Mouse (Mus musculus) kidney, postnatal 0 days (tissue): ENCODE measurements around the gene Cep295. TPM values are rescaled to one million over a fixed set of nuclear protein-coding genes. Genes with fewer than 3 reads are reported as not detected.

Experiments
- ATAC-seq: fragments of 200-750 bp; cut with Nextera tagmentation; replicated peaks from 2 replicates; pipeline ENCODE4 v1.8.0; 2017; ENCODE audit warnings: low read depth, moderate number of reproducible peaks, moderate TSS enrichment, moderate library complexity; ENCODE audit not compliant: low FRiP score
- DNase-seq: peaks from one replicate; pipeline ENCODE4 v3.0.0-alpha.2; 2016; ENCODE audit warnings: low spot score
- H3K27ac ChIP-seq: fragments of 300-500 bp; sonication (generic); 2 replicates; pipeline ENCODE4 v1.5.1; 2014; ENCODE audit warnings: mild to moderate bottlenecking
- H3K27me3 ChIP-seq: fragments of 300-500 bp; sonication (generic); 2 replicates; pipeline ENCODE4 v1.6.1; 2014; ENCODE audit warnings: low read length, mixed read lengths; ENCODE audit not compliant: insufficient read depth
- H3K36me3 ChIP-seq: fragments of 300-500 bp; sonication (generic); 2 replicates; pipeline ENCODE4 v1.6.1; 2014; ENCODE audit warnings: low read length, mixed read lengths; ENCODE audit not compliant: insufficient read depth
- H3K4me1 ChIP-seq: fragments of 300-500 bp; sonication (generic); replicated peaks from 2 replicates; pipeline ENCODE4 v1.6.1; 2014; ENCODE audit warnings: antibody characterized with exemption, low read length, mixed read lengths; ENCODE audit not compliant: insufficient read depth
- H3K4me2 ChIP-seq: fragments of 300-500 bp; sonication (generic); 2 replicates; pipeline ENCODE4 v1.6.1; 2014; ENCODE audit warnings: mild to moderate bottlenecking, low read length, moderate library complexity, mixed read lengths
- H3K4me3 ChIP-seq: fragments of 300-500 bp; sonication (generic); replicated peaks from 2 replicates; pipeline ENCODE4 v1.5.1; 2014; ENCODE audit warnings: low read depth, low read length
- H3K9ac ChIP-seq: fragments of 300-500 bp; sonication (generic); 2 replicates; pipeline ENCODE4 v1.6.1; 2014; ENCODE audit warnings: low read depth, low read length
- H3K9me3 ChIP-seq: fragments of 300-500 bp; sonication (generic); replicated peaks from 2 replicates; pipeline ENCODE4 v1.6.1; 2016; ENCODE audit warnings: low read length, inconsistent platforms, mixed read lengths
- CTCF ChIP-seq: IDR thresholded peaks from 2 replicates; pipeline ENCODE4 v1.5.1; 2016; ENCODE audit warnings: antibody characterized with exemption, low read depth, mild to moderate bottlenecking, moderate library complexity
- WGBS: fragments of 180-500 bp; shearing (Covaris S2); extraction: QIAGEN DNeasy Blood & Tissue Kit; methylation state at CpG from one replicate; pipeline ENCODE4 v1.1.7; 2014; 5-methylcytosine and 5-hydroxymethylcytosine counted together
- polyA plus RNA-seq: library from polyadenylated mRNA; unstranded; fragments of >200 nt; fragmentation: Nextera tagmentation; extraction: Ambion mirVana; gene quantifications from 2 replicates; pipeline ENCODE4 v1.2.1, GENCODE M21; 2015

Cep295 gene
- polyA plus RNA-seq, 1 experiment from 2014 or later, result 7.4 TPM

GRCm38 (mm10) chr9:15287846-15288245 lies 69.7 kb downstream of the Cep295 start:
- Histone ChIP-seq H3K4me3 (no peak overlapping the region), H3K9ac (no peak overlapping the region), H3K4me2 (no peak overlapping the region), H3K4me1 (no peaks in the 10 kb centered on the region), H3K9me3 (no peaks in the 10 kb centered on the region), H3K27me3 (no peaks in the 10 kb centered on the region), H3K36me3 (peaks cover 19% of the 10 kb centered on the region), H3K27ac (no peak overlapping the region)
- DNase-seq (no peak), ATAC-seq (no peak)
- WGBS, result 65% methylated on average over 6 of the region's 6 CpGs
- no peak for TF ChIP-seq CTCF

- no peak overlapping the region for H3K9ac ChIP-seq
- H3K4me2 ChIP-seq, result no peak overlapping the region
- no peak overlapping the region for H3K4me3 ChIP-seq
- TF ChIP-seq CTCF, result peak; percentile 48; the same call in 1 of the 2 replicates
- H3K4me1 ChIP-seq, result no peaks in the 10 kb centered on the region; the same call in 1 of the 2 replicates
- H3K36me3 ChIP-seq, result peaks cover 11% of the 10 kb centered on the region
- H3K27me3 ChIP-seq, result no peaks in the 10 kb centered on the region
- H3K27ac ChIP-seq, result no peak overlapping the region
- no peak for ATAC-seq
- H3K9me3 ChIP-seq, result no peaks in the 10 kb centered on the region
- DNase-seq, result no peak
- WGBS, result 77% methylated on average over 3 of the region's 3 CpGs
These were observed 72.1 kb downstream of the Cep295 start for GRCm38 (mm10) chr9:15285443-15285842.

- no peak for TF ChIP-seq CTCF
- H3K4me1 ChIP-seq, result no peaks in the 10 kb centered on the region; the same call in 1 of the 2 replicates
- WGBS, result 44% methylated on average over 5 of the region's 5 CpGs
- H3K9me3 ChIP-seq, result no peaks in the 10 kb centered on the region
- DNase-seq, result no peak
- H3K36me3 ChIP-seq, result peaks cover 4% of the 10 kb centered on the region
- ATAC-seq, result no peak; the same call in 1 of the 2 replicates
- H3K9ac ChIP-seq, result peak overlapping the region; percentile 92; the same call in 1 of the 2 replicates
- H3K4me3 ChIP-seq, result peak overlapping the region; percentile 93
- peak overlapping the region; percentile 77 for H3K4me2 ChIP-seq
- H3K27ac ChIP-seq, result peak overlapping the region; percentile 95
- H3K27me3 ChIP-seq, result no peaks in the 10 kb centered on the region
These were observed 77.1 kb downstream of the Cep295 start for GRCm38 (mm10) chr9:15280491-15280879.

GRCm38 (mm10) chr9:15279649-15280490 lies 77.7 kb downstream of the Cep295 start, which contains the start of gene Med17:
Gene Med17, minus strand, starts transcription at chr9:15279931.
- peak; percentile 96 for ATAC-seq
- Histone ChIP-seq H3K9me3 (no peaks in the 10 kb centered on the region), H3K4me2 (peak within 1 kb of the TSS; percentile 77), H3K27ac (peak within 1 kb of the TSS; percentile 95), H3K4me1 (no peaks in the 10 kb centered on the region; the same call in 1 of the 2 replicates), H3K4me3 (peak within 1 kb of the TSS; percentile 93), H3K36me3 (peaks cover 10% of the 10 kb centered on the region), H3K9ac (peak within 1 kb of the TSS; percentile 92), H3K27me3 (no peaks in the 10 kb centered on the region)
- no peak for TF ChIP-seq CTCF
- WGBS, result under 1% methylated on average over 57 of the region's 57 CpGs
- peak; percentile 97 for DNase-seq

- no peak; the same call in 1 of the 2 replicates for ATAC-seq
- H3K9me3 ChIP-seq, result no peaks in the 10 kb centered on the region
- H3K9ac ChIP-seq, result peak overlapping the region; percentile 92
- no peaks in the 10 kb centered on the region for H3K27me3 ChIP-seq
- no peak for TF ChIP-seq CTCF
- WGBS, result 9% methylated on average over 19 of the region's 19 CpGs
- H3K36me3 ChIP-seq, result peaks cover 15% of the 10 kb centered on the region
- no peak for DNase-seq
- H3K27ac ChIP-seq, result peak overlapping the region; percentile 95
- H3K4me2 ChIP-seq, result peak overlapping the region; percentile 77
- peak overlapping the region; percentile 93 for H3K4me3 ChIP-seq
- no peaks in the 10 kb centered on the region; the same call in 1 of the 2 replicates for H3K4me1 ChIP-seq
These were observed 78.4 kb downstream of the Cep295 start for GRCm38 (mm10) chr9:15279139-15279648.

- Histone ChIP-seq H3K4me2 (no peak overlapping the region), H3K9me3 (no peaks in the 10 kb centered on the region), H3K36me3 (peaks cover 24% of the 10 kb centered on the region), H3K4me1 (no peaks in the 10 kb centered on the region; the same call in 1 of the 2 replicates), H3K9ac (no peak overlapping the region), H3K27me3 (no peaks in the 10 kb centered on the region), H3K27ac (no peak overlapping the region), H3K4me3 (no peak overlapping the region)
- no peak for DNase-seq
- whole genome bisulfite sequencing, result 91% methylated on average over 3 of the region's 3 CpGs
- no peak for ATAC-seq
- TF ChIP-seq CTCF, result no peak
These were observed 79.2 kb downstream of the Cep295 start for GRCm38 (mm10) chr9:15278343-15278742.
